Mouse (Mus musculus): Measurements from ENCODE around the gene Klk7. TPM values are rescaled to one million over a fixed set of nuclear protein-coding genes. Genes with fewer than 3 reads are reported as not detected.

Gene Klk7
- polyA plus RNA-seq (2015; fragmentation: Nextera tagmentation; extraction: Ambion mirVana) = 0.09 and 0.10 TPM in 2 replicates

- no peaks in the 10 kb centered on the region for H3K36me3 ChIP-seq
- H3K9me3 ChIP-seq = no peaks in the 10 kb centered on the region
- H3K27ac ChIP-seq (replicated peaks) = no peak within 1 kb of the TSS
- H3K9ac ChIP-seq = no peak within 1 kb of the TSS
- no peak within 1 kb of the TSS for H3K4me3 ChIP-seq
- ATAC-seq (ENCODE audit: extremely low read depth, insufficient number of reproducible peaks, low FRiP score, low TSS enrichment) = no peak
- 45% methylated on average over 5 of the region's 5 CpGs for WGBS
- no peaks in the 10 kb centered on the region for H3K4me1 ChIP-seq
- no peak within 1 kb of the TSS for H3K4me2 ChIP-seq
- H3K27me3 ChIP-seq (replicated peaks) = peaks cover 9% of the 10 kb centered on the region
Measured at GRCm38 (mm10) chr7:43810994-43811393, at the start of gene Klk7. Gene Klk7, plus strand, starts transcription at chr7:43811294.

- no peak for ATAC-seq (ENCODE audit: extremely low read depth, insufficient number of reproducible peaks, low FRiP score, low TSS enrichment)
- Histone ChIP-seq H3K9me3 (no peaks in the 10 kb centered on the region), H3K4me2 (no peak overlapping the region), H3K4me1 (no peaks in the 10 kb centered on the region), H3K36me3 (no peaks in the 10 kb centered on the region), H3K27me3 (replicated peaks) (no peaks in the 10 kb centered on the region), H3K9ac (no peak overlapping the region), H3K4me3 (no peak overlapping the region), H3K27ac (replicated peaks) (no peak overlapping the region)
- WGBS = 39% methylated on average over 8 of the region's 8 CpGs
Measured at GRCm38 (mm10) chr7:43766484-43766883, 44.6 kb upstream of the Klk7 start.

- H3K9me3 ChIP-seq = no peaks in the 10 kb centered on the region
- H3K27me3 ChIP-seq (replicated peaks) = no peaks in the 10 kb centered on the region
- 66% methylated on average over 4 of the region's 4 CpGs for WGBS
- no peak within 1 kb of the TSS for H3K4me2 ChIP-seq
- no peak within 1 kb of the TSS for H3K9ac ChIP-seq
- no peaks in the 10 kb centered on the region for H3K36me3 ChIP-seq
- no peak for ATAC-seq (ENCODE audit: extremely low read depth, insufficient number of reproducible peaks, low FRiP score, low TSS enrichment)
- H3K27ac ChIP-seq (replicated peaks) = no peak within 1 kb of the TSS
- no peak within 1 kb of the TSS for H3K4me3 ChIP-seq
- no peaks in the 10 kb centered on the region for H3K4me1 ChIP-seq
Measured at GRCm38 (mm10) chr7:43768597-43768996, 42.5 kb upstream of the Klk7 start, which contains the start of gene Klk12. Gene Klk12, plus strand, starts transcription at chr7:43768897.

DNA sequence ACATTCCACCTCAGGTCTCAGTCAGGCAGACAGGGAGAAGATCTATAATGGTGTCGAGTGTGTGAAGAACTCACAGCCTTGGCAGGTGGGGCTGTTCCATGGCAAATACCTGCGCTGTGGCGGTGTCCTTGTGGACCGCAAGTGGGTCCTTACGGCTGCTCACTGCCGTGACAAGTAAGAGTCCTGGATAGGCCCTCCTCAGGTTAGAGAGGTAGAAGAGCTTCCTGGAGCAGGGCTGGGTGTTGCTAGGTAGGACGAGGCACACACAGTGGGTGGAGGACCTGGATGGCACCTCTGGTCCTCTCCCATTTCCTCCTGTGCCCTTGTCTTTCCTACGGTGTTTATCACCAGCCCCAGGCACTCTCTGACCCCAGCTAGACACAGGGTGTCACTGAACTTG, 41.5 kb upstream of the Klk7 start:
- no peak overlapping the region for H3K9ac ChIP-seq
- WGBS = 86% methylated on average over 8 of the region's 8 CpGs
- no peaks in the 10 kb centered on the region for H3K27me3 ChIP-seq (replicated peaks)
- no peaks in the 10 kb centered on the region for H3K9me3 ChIP-seq
- no peak for ATAC-seq (ENCODE audit: extremely low read depth, insufficient number of reproducible peaks, low FRiP score, low TSS enrichment)
- H3K4me2 ChIP-seq = no peak overlapping the region
- no peak overlapping the region for H3K4me3 ChIP-seq
- H3K36me3 ChIP-seq = no peaks in the 10 kb centered on the region
- no peaks in the 10 kb centered on the region for H3K4me1 ChIP-seq
- no peak overlapping the region for H3K27ac ChIP-seq (replicated peaks)

DNA sequence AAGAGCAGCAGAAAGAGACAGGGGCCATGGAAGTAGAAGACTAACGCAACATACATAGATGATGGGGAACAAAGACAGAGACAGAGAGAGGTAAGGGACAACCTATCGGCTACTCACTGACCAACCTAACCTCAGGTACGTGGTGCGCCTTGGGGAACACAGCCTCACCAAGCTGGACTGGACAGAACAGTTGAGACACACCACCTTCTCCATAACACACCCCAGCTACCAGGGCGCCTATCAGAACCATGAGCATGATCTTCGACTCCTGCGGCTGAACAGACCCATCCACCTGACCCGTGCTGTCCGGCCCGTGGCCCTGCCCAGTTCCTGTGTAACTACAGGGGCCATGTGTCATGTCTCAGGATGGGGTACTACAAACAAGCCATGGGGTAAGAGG, 40.4 kb upstream of the Klk7 start:
- Histone ChIP-seq H3K4me1 (no peaks in the 10 kb centered on the region), H3K27me3 (replicated peaks) (no peaks in the 10 kb centered on the region), H3K4me2 (no peak overlapping the region), H3K4me3 (no peak overlapping the region), H3K36me3 (no peaks in the 10 kb centered on the region), H3K27ac (replicated peaks) (no peak overlapping the region), H3K9me3 (no peaks in the 10 kb centered on the region), H3K9ac (no peak overlapping the region)
- 81% methylated on average over 10 of the region's 10 CpGs for WGBS
- ATAC-seq (ENCODE audit: extremely low read depth, insufficient number of reproducible peaks, low FRiP score, low TSS enrichment) = no peak

DNA sequence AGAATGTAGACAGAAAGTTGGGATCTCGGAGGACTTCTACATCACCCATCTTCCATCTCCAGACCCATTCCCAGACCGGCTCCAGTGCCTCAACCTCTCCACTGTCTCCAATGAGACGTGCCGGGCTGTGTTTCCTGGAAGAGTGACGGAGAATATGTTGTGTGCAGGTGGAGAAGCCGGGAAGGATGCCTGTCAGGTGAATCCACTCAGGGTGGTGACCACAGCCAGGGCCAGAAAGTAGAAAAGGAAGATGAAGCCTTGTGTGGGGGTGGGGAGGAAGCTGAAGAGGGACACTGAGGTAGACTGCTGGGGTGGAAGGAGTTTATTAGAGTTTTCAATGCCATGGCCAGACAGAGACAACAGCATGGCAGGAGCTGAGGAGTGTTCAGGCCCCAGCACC, 39.2 kb upstream of the Klk7 start:
- Histone ChIP-seq H3K36me3 (no peaks in the 10 kb centered on the region), H3K27ac (replicated peaks) (no peak overlapping the region), H3K4me3 (no peak overlapping the region), H3K4me2 (no peak overlapping the region), H3K9me3 (no peaks in the 10 kb centered on the region), H3K4me1 (no peaks in the 10 kb centered on the region), H3K27me3 (replicated peaks) (no peaks in the 10 kb centered on the region), H3K9ac (no peak overlapping the region)
- 73% methylated on average over 6 of the region's 6 CpGs for WGBS
- no peak for ATAC-seq (ENCODE audit: extremely low read depth, insufficient number of reproducible peaks, low FRiP score, low TSS enrichment)

DNA sequence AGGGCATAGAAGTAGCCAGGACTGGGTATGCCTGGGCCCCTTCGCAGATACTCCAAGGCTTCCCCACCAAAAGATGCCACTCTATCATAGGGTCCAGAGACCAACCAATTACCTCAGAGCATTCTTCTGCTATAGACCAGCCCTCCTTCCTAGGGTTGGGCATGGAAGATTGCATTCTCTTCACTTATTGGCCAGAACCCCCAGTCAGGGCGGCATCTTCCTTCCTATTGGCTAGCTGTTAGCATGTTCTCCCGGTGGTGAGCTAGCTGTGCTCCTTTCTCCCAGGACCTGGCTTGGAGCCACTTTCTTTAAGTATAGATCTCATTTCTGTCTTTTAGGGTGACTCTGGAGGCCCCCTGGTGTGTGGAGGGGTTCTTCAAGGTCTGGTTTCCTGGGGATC, 38.2 kb upstream of the Klk7 start:
- ATAC-seq (ENCODE audit: extremely low read depth, insufficient number of reproducible peaks, low FRiP score, low TSS enrichment) = no peak
- 52% methylated on average over 3 of the region's 3 CpGs for WGBS
- no peaks in the 10 kb centered on the region for H3K36me3 ChIP-seq

DNA sequence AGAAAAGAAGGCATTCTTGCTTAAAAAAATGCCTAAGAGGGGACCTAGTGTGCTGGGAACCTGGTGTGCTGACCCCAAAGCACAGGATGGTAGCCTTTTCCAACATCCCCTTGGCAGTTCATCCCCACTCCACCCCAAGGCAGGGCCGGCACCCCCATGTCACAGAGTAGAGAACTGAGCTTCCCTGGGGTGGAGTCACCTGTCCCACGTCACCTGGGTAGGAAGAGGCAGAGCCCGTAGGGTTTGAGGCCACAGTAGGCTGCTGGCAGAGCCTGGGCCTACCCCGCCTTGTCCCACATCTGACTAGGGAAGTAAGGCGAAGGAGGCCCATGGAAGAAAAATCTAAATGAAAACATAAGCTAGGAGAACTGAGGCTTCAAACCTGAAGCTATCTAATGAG, 36.7 kb upstream of the Klk7 start, which contains the start of gene Klk11:
TSS of gene Klk11 (plus strand) at position 241 of the 400 bp plus-strand sequence.
- H3K4me3 ChIP-seq = no peak within 1 kb of the TSS

More for the DNA sequence above, 38.2 kb upstream of the Klk7 start:
- Histone ChIP-seq H3K27ac (replicated peaks) (no peak overlapping the region), H3K4me2 (no peak overlapping the region), H3K4me1 (no peaks in the 10 kb centered on the region), H3K4me3 (no peak overlapping the region), H3K9ac (no peak overlapping the region), H3K9me3 (no peaks in the 10 kb centered on the region), H3K27me3 (replicated peaks) (no peaks in the 10 kb centered on the region)

GRCm38 (mm10) chr7:43774802-43775201, 36.3 kb upstream of the Klk7 start:
- H3K36me3 ChIP-seq = no peaks in the 10 kb centered on the region
- H3K27ac ChIP-seq (replicated peaks) = no peak overlapping the region
- H3K9ac ChIP-seq = no peak overlapping the region
- no peak overlapping the region for H3K4me2 ChIP-seq
- 49% methylated on average over 6 of the region's 6 CpGs for WGBS
- no peaks in the 10 kb centered on the region for H3K9me3 ChIP-seq
- H3K4me3 ChIP-seq = no peak overlapping the region
- no peaks in the 10 kb centered on the region for H3K4me1 ChIP-seq
- no peak for ATAC-seq (ENCODE audit: extremely low read depth, insufficient number of reproducible peaks, low FRiP score, low TSS enrichment)
- H3K27me3 ChIP-seq (replicated peaks) = no peaks in the 10 kb centered on the region

More for the DNA sequence above, 36.7 kb upstream of the Klk7 start, which contains the start of gene Klk11:
- 81% methylated on average over 5 of the region's 5 CpGs for WGBS
- Histone ChIP-seq H3K4me1 (no peaks in the 10 kb centered on the region), H3K36me3 (no peaks in the 10 kb centered on the region), H3K4me2 (no peak within 1 kb of the TSS), H3K27me3 (replicated peaks) (no peaks in the 10 kb centered on the region), H3K27ac (replicated peaks) (no peak within 1 kb of the TSS), H3K9me3 (no peaks in the 10 kb centered on the region), H3K9ac (no peak within 1 kb of the TSS)
- ATAC-seq (ENCODE audit: extremely low read depth, insufficient number of reproducible peaks, low FRiP score, low TSS enrichment) = no peak

- no peak overlapping the region for H3K27ac ChIP-seq (replicated peaks)
- no peak overlapping the region for H3K9ac ChIP-seq
- ATAC-seq (ENCODE audit: extremely low read depth, insufficient number of reproducible peaks, low FRiP score, low TSS enrichment) = no peak
- H3K4me2 ChIP-seq = no peak overlapping the region
- H3K27me3 ChIP-seq (replicated peaks) = no peaks in the 10 kb centered on the region
- 44% methylated on average over 7 of the region's 7 CpGs for WGBS
- no peaks in the 10 kb centered on the region for H3K9me3 ChIP-seq
- no peaks in the 10 kb centered on the region for H3K4me1 ChIP-seq
- no peak overlapping the region for H3K4me3 ChIP-seq
- H3K36me3 ChIP-seq = no peaks in the 10 kb centered on the region
Measured at GRCm38 (mm10) chr7:43775311-43776057, 35.6 kb upstream of the Klk7 start.

DNA sequence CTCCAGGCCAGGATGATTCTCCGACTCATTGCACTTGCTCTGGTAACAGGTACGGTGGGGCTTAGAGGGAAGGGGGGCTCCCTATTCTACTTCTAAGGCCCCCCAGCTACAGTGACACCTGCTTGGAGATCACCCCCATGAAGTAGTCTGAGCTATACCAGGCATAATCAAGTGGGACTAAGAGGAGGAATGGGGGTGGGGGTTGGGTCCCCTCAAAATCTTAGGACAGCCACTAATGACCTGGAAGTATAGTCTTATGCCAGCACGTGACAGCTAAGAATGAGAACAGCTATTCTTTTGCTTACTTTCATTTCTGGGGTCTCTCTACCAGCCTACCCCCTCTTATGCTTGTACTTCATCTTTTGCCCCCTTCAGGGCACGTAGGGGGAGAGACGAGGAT, 34.6 kb upstream of the Klk7 start:
- Histone ChIP-seq H3K9me3 (no peaks in the 10 kb centered on the region), H3K4me1 (no peaks in the 10 kb centered on the region), H3K4me2 (no peak overlapping the region), H3K9ac (no peak overlapping the region), H3K4me3 (no peak overlapping the region), H3K27ac (replicated peaks) (no peak overlapping the region), H3K27me3 (replicated peaks) (peaks cover 3% of the 10 kb centered on the region; the same call in 1 of the 2 replicates), H3K36me3 (no peaks in the 10 kb centered on the region)
- ATAC-seq (ENCODE audit: extremely low read depth, insufficient number of reproducible peaks, low FRiP score, low TSS enrichment) = no peak
- 81% methylated on average over 5 of the region's 5 CpGs for WGBS

- H3K27me3 ChIP-seq (replicated peaks) = peaks cover 6% of the 10 kb centered on the region; the same call in 1 of the 2 replicates
- WGBS = 79% methylated on average over 12 of the region's 12 CpGs
Measured at GRCm38 (mm10) chr7:43777423-43777822, 33.7 kb upstream of the Klk7 start.

More at GRCm38 (mm10) chr7:43777423-43777822, 33.7 kb upstream of the Klk7 start:
- Histone ChIP-seq H3K27ac (replicated peaks) (no peak overlapping the region), H3K4me2 (no peak overlapping the region), H3K9me3 (no peaks in the 10 kb centered on the region), H3K36me3 (no peaks in the 10 kb centered on the region), H3K9ac (no peak overlapping the region), H3K4me1 (no peaks in the 10 kb centered on the region), H3K4me3 (no peak overlapping the region)
- ATAC-seq (ENCODE audit: extremely low read depth, insufficient number of reproducible peaks, low FRiP score, low TSS enrichment) = no peak
